Mouse (Mus musculus) intestine, embryonic 16.5 days (tissue): ENCODE data around the gene Zfp26. TPM values are rescaled to one million over a fixed set of nuclear protein-coding genes. Genes with fewer than 3 reads are reported as not detected.

Experiments used
- ATAC-seq: fragments of 200-750 bp; cut with Nextera tagmentation; 2 replicates; pipeline ENCODE4 v1.8.0; 2017; ENCODE audit warnings: moderate TSS enrichment, moderate library complexity
- H3K27ac ChIP-seq: fragments of 300-500 bp; sonication (generic); 2 replicates; pipeline ENCODE4 v1.5.1; 2014; ENCODE audit warnings: mild to moderate bottlenecking, low read length
- H3K27me3 ChIP-seq: fragments of 300-500 bp; sonication (generic); replicated peaks from 2 replicates; pipeline ENCODE4 v1.6.1; 2014; ENCODE audit warnings: low read length, control low read depth, mixed read lengths; ENCODE audit not compliant: control insufficient read depth, insufficient read depth
- H3K36me3 ChIP-seq: fragments of 300-500 bp; sonication (generic); 2 replicates; pipeline ENCODE4 v1.6.1; 2014; ENCODE audit warnings: low read length, control low read depth; ENCODE audit not compliant: control insufficient read depth, insufficient read depth
- H3K4me1 ChIP-seq: fragments of 300-500 bp; sonication (generic); 2 replicates; pipeline ENCODE4 v1.6.1; 2014; ENCODE audit warnings: low read length, control low read depth, mixed read lengths; ENCODE audit not compliant: control insufficient read depth, insufficient read depth
- H3K4me2 ChIP-seq: fragments of 300-500 bp; sonication (generic); 2 replicates; pipeline ENCODE4 v1.6.1; 2014; ENCODE audit warnings: low read depth, low read length, control low read depth
- H3K4me3 ChIP-seq: fragments of 300-500 bp; sonication (generic); 2 replicates; pipeline ENCODE4 v1.5.1; 2014; ENCODE audit warnings: mild to moderate bottlenecking, low read length
- H3K9ac ChIP-seq: fragments of 300-500 bp; sonication (generic); 2 replicates; pipeline ENCODE4 v1.6.1; 2014; ENCODE audit warnings: low read depth, low read length
- H3K9me3 ChIP-seq: fragments of 300-500 bp; sonication (generic); 2 replicates; pipeline ENCODE4 v1.6.1; 2016; ENCODE audit warnings: low read length, control low read depth; ENCODE audit not compliant: control insufficient read depth
- whole genome bisulfite sequencing: fragments of 180-500 bp; shearing (Covaris S2); extraction: QIAGEN DNeasy Blood & Tissue Kit; methylation state at CpG from one replicate; pipeline ENCODE4 v1.1.7; 2014; 5-methylcytosine and 5-hydroxymethylcytosine counted together
- polyA plus RNA-seq: library from polyadenylated mRNA; unstranded; fragments of >200 nt; fragmentation: Nextera tagmentation; extraction: Ambion mirVana; gene quantifications from 2 replicates; pipeline ENCODE4 v1.2.1, GENCODE M21; 2015

Gene Zfp26
- polyA plus RNA-seq, 1 experiment from 2014 or later: 9.7 TPM

GRCm38 (mm10) chr9:20476632-20477031 lies 16.7 kb upstream of the Zfp26 start:
- WGBS: 100% methylated on average over 1 of the region's 1 CpGs

GRCm38 (mm10) chr9:20466761-20467442 lies 6.9 kb upstream of the Zfp26 start:
- Histone ChIP-seq H3K9me3 (no peaks in the 10 kb centered on the region), H3K27ac (no peak overlapping the region), H3K4me2 (no peak overlapping the region), H3K36me3 (peaks cover 22% of the 10 kb centered on the region), H3K27me3 (no peaks in the 10 kb centered on the region), H3K4me1 (no peaks in the 10 kb centered on the region), H3K4me3 (no peak overlapping the region), H3K9ac (no peak overlapping the region)
- 59% methylated on average over 7 of the region's 7 CpGs for WGBS
- peak; percentile 50 for ATAC-seq

More at GRCm38 (mm10) chr9:20476632-20477031, 16.7 kb upstream of the Zfp26 start:
- no peaks in the 10 kb centered on the region for H3K9me3 ChIP-seq
- H3K9ac ChIP-seq: no peak overlapping the region
- H3K4me2 ChIP-seq: no peak overlapping the region
- no peaks in the 10 kb centered on the region for H3K4me1 ChIP-seq
- no peaks in the 10 kb centered on the region for H3K27me3 ChIP-seq
- peaks cover 24% of the 10 kb centered on the region for H3K36me3 ChIP-seq
- no peak overlapping the region for H3K27ac ChIP-seq
- no peak overlapping the region for H3K4me3 ChIP-seq
- no peak for ATAC-seq

DNA sequence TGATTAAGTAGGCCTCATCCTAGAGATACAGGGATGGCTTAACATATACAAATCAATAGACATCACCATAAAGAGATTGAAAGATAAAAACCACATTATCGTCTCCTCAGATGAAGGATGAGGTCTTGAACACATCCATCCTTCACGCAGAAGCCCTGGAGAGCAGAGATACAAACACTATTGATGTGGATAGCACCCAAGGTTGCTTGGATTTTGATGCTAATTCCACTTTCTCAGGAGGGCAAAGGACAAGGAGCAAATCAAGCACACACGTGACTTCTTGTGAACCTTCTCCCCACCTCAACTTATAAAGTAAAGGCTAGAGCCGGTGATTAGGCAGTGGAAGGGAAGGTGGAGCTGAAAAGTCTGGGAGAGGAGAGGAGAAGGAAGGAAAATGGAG lies 6.3 kb downstream of the Zfp26 start:
- 80% methylated on average over 4 of the region's 4 CpGs for WGBS

DNA sequence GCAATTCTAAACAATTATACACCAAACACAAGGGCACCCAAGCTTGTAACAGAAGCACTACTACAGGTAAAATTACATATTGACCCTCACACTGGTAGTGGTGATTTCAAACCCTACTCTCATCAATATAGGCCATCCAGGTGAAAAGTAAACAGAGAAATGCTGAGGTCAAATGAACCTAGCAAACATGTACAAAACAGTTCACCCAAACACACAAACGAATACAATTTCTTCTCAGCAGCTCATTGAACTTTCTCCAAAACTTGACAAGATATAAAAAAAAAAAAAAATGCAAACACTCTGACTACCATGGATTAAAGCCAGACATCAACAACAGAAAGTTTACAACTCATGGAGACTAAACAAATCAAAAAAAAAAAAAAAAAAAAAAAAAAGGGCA lies 8.5 kb downstream of the Zfp26 start:
- Histone ChIP-seq H3K4me1 (no peaks in the 10 kb centered on the region), H3K9ac (no peak overlapping the region), H3K27ac (no peak overlapping the region), H3K4me2 (no peak overlapping the region), H3K4me3 (no peak overlapping the region), H3K27me3 (no peaks in the 10 kb centered on the region), H3K36me3 (no peaks in the 10 kb centered on the region), H3K9me3 (no peaks in the 10 kb centered on the region)
- no peak for ATAC-seq
- WGBS: 97% methylated on average over 1 of the region's 1 CpGs

More for the DNA sequence above, 6.3 kb downstream of the Zfp26 start:
- H3K4me1 ChIP-seq: no peaks in the 10 kb centered on the region; the same call in 1 of the 2 replicates
- H3K27me3 ChIP-seq: no peaks in the 10 kb centered on the region
- H3K27ac ChIP-seq: no peak overlapping the region
- no peak overlapping the region for H3K4me3 ChIP-seq
- no peak overlapping the region for H3K4me2 ChIP-seq
- no peak overlapping the region for H3K9ac ChIP-seq
- H3K36me3 ChIP-seq: no peaks in the 10 kb centered on the region
- H3K9me3 ChIP-seq: no peaks in the 10 kb centered on the region
- ATAC-seq: no peak

DNA sequence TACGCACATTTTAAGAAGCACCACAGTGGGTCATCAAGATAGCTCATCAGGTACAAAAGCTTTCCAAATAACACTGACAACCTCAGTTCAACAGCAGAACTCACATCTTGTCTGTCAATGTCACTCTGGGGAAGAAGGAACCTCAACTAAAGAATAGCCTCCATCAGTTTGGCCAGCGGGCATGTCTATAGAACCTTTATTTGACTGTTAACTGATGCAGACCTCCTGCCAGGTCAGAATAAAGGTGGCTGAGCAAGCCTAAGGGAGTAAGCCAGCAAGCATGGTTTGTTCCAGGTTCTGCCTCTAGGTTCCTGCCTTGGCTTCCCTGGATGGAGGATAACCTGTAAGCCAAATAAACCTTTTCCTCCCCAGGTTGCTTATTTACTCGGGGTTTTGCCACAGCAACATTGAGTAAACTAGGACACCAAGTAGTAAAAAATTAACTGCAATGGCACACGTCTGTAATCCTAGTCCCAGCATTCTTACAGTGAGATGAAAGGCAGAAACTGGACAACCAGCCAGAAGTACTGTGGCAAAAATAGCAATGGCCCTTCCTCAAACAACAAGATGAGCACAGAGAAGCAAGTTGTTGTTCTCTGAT lies 16.7 kb downstream of the Zfp26 start:
- no peak for ATAC-seq
- no peak overlapping the region for H3K27ac ChIP-seq
- no peak overlapping the region for H3K4me3 ChIP-seq
- peaks cover 3% of the 10 kb centered on the region for H3K9me3 ChIP-seq
- no peak overlapping the region for H3K9ac ChIP-seq
- H3K4me1 ChIP-seq: no peaks in the 10 kb centered on the region
- no peak overlapping the region for H3K4me2 ChIP-seq
- 89% methylated on average over 4 of the region's 4 CpGs for WGBS
- H3K36me3 ChIP-seq: peaks cover 32% of the 10 kb centered on the region
- no peaks in the 10 kb centered on the region for H3K27me3 ChIP-seq

DNA sequence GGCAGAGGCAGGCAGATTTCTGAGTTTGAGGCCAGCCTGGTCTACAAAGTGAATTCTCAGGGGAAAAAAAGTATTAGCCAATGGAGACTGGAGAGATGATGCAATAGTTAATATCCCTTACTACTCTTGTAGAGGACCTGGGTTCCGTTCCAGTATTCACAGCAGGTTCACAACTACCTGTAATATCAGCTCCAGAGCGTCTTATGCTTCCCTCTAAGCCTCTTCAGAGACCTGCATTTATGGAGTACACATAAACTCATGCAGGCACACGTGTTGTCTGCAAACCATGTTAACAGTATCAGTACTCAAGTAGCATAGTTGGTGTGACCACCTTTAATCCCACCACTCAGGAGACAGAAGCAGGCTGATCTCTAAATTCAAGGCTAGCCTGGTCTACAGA lies 30.0 kb downstream of the Zfp26 start:
- Histone ChIP-seq H3K4me2 (no peak overlapping the region), H3K4me3 (no peak overlapping the region), H3K36me3 (no peaks in the 10 kb centered on the region), H3K9ac (no peak overlapping the region), H3K9me3 (no peaks in the 10 kb centered on the region), H3K27me3 (no peaks in the 10 kb centered on the region), H3K27ac (no peak overlapping the region), H3K4me1 (no peaks in the 10 kb centered on the region)
- ATAC-seq: no peak
- WGBS: 82% methylated on average over 3 of the region's 3 CpGs

GRCm38 (mm10) chr9:20411460-20411859 lies 48.5 kb downstream of the Zfp26 start:
- Histone ChIP-seq H3K9ac (no peak overlapping the region), H3K36me3 (no peaks in the 10 kb centered on the region), H3K9me3 (no peaks in the 10 kb centered on the region), H3K27ac (no peak overlapping the region), H3K27me3 (no peaks in the 10 kb centered on the region), H3K4me2 (no peak overlapping the region), H3K4me3 (no peak overlapping the region), H3K4me1 (no peaks in the 10 kb centered on the region)
- WGBS: 36% methylated on average over 1 of the region's 1 CpGs
- ATAC-seq: no peak

GRCm38 (mm10) chr9:20409319-20409718 lies 50.6 kb downstream of the Zfp26 start:
- no peaks in the 10 kb centered on the region for H3K27me3 ChIP-seq

GRCm38 (mm10) chr9:20385343-20385703 lies 74.6 kb downstream of the Zfp26 start:
- Histone ChIP-seq H3K27ac (0 out of 2 replicates have a peak overlapping the region, but pooled peaks have one; percentile 7), H3K4me2 (peak overlapping the region; percentile 89), H3K4me3 (peak overlapping the region; percentile 57), H3K36me3 (no peaks in the 10 kb centered on the region), H3K4me1 (peaks cover 4% of the 10 kb centered on the region; the same call in 1 of the 2 replicates), H3K27me3 (no peaks in the 10 kb centered on the region), H3K9me3 (no peaks in the 10 kb centered on the region), H3K9ac (peak overlapping the region; percentile 80)
- 16% methylated on average over 16 of the region's 16 CpGs for WGBS
- ATAC-seq: peak; percentile 78

More at GRCm38 (mm10) chr9:20409319-20409718, 50.6 kb downstream of the Zfp26 start:
- Histone ChIP-seq H3K4me2 (no peak overlapping the region), H3K27ac (no peak overlapping the region), H3K4me1 (no peaks in the 10 kb centered on the region), H3K4me3 (no peak overlapping the region), H3K9me3 (no peaks in the 10 kb centered on the region), H3K9ac (no peak overlapping the region), H3K36me3 (no peaks in the 10 kb centered on the region)
- no peak for ATAC-seq
- 82% methylated on average over 2 of the region's 2 CpGs for WGBS
